Mouse (Mus musculus): ENCODE data around the gene Aldh3b1. TPM values are rescaled to one million over a fixed set of nuclear protein-coding genes. Genes with fewer than 3 reads are reported as not detected.

Aldh3b1 gene
- polyA plus RNA-seq, 1 experiment from 2014 or later, result 1.1 TPM

DNA sequence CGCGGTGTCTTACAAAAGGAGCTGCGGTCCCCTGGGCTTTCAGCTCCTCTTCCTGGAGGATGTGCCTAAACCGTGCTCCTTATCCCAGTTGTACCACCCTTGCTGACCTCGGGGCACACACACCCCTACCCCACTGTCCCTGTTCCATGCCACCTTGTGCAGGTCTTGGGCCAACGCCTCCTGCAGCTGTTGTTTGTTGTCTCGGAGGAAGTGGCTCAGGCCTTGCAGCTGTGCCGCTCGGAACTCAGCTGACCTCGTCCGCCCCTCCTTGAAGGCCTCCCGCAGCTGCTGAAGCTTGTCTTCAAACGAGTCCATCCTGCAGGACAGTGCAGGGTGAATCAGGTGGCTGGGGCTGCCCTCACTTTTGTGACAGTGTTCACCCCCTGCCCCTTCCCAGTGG is 6.0 kb downstream of the Aldh3b1 start:
- Histone ChIP-seq H3K4me1 (replicated peaks) (no peaks in the 10 kb centered on the region), H3K4me3 (replicated peaks) (no peak overlapping the region), H3K27me3 (no peaks in the 10 kb centered on the region), H3K9me3 (no peaks in the 10 kb centered on the region), H3K9ac (replicated peaks) (no peak overlapping the region), H3K36me3 (no peaks in the 10 kb centered on the region), H3K4me2 (replicated peaks) (no peak overlapping the region), H3K27ac (no peak overlapping the region)
- no peak for ATAC-seq
- 50% methylated on average over 13 of the region's 13 CpGs for WGBS

DNA sequence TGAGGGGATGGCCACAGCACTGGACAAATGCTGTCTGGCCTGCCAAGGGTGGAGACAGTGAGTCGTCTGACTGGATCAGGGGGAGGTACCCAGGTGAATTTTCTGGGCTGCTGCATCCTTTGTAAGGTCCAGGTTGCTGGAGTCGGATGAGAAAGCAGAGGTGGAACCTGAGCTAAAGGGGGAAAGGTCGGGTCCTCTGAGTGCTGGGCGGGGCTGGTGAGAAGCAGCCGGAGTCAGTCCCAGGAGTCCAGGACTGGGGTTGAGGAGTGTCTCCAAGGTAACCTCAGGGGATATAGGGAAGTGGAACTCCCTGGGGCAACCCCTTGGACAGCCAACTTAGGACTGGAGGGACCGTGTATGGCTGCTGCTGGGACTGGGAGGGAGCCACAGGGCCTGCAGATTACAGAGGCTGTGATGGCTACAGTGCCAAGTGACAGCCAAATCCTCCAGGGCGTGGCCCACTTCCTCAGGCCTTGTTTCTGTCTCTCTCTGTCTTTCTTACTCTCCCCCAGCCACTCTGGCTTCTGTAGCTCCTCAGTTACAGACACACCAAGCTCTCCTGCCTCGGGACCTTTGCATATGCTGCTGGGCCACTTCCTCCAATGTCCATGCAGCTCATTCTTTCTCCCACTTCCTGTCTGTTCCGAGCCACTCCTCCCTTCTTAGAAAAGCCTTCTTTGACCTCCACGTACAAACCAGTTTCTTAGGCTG is 6.8 kb downstream of the Aldh3b1 start:
- H3K4me1 ChIP-seq (replicated peaks), result no peaks in the 10 kb centered on the region
- no peak overlapping the region for H3K4me3 ChIP-seq (replicated peaks)
- WGBS, result 56% methylated on average over 10 of the region's 10 CpGs
- no peaks in the 10 kb centered on the region for H3K27me3 ChIP-seq
- H3K4me2 ChIP-seq (replicated peaks), result no peak overlapping the region
- H3K9me3 ChIP-seq, result no peaks in the 10 kb centered on the region
- H3K9ac ChIP-seq (replicated peaks), result no peak overlapping the region
- no peak overlapping the region for H3K27ac ChIP-seq
- ATAC-seq, result no peak
- H3K36me3 ChIP-seq, result no peaks in the 10 kb centered on the region

DNA sequence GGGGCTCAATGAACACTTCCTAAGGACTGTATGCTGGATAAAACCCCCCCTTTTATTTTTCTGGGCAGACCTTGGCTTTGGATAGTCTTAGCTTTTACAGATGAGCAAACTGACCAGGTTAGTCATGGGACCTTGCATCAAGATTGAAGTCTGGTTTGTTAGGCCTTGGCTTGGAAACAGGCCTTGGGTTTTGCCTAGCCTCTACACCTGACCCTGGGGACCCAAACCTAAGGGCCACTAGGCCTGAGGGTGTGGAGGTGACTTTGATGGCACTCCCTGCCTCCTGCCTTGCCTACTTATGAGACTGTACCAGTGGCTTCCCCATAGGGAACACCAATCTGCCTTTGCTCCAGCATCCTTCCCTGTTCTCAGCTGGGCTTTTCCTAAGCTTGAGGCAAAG is 9.7 kb downstream of the Aldh3b1 start:
- Histone ChIP-seq H3K4me1 (replicated peaks) (no peaks in the 10 kb centered on the region), H3K9ac (replicated peaks) (no peak overlapping the region), H3K9me3 (no peaks in the 10 kb centered on the region), H3K4me2 (replicated peaks) (no peak overlapping the region), H3K27ac (no peak overlapping the region), H3K36me3 (no peaks in the 10 kb centered on the region), H3K27me3 (no peaks in the 10 kb centered on the region), H3K4me3 (replicated peaks) (no peak overlapping the region)
- ATAC-seq, result no peak

DNA sequence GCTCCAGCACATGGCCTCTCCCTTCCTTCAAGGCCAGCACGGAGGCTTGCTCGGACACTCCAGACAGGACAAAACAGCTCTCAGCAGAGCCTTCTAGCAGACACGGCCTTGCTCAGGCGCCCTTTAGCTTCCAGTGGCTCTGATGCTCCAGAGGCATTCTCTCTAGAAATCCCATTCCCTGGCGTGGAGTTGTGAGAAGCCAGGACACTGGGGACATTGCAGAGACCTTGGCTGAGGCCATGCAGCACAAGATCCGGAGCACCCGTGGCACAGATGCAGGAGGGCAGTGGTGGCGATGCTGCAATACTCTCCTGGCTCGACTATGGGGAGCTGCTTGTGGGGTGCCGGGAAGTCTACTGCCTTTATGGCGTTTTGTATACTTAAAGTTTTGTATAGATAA is 12.9 kb downstream of the Aldh3b1 start:
- H3K4me1 ChIP-seq (replicated peaks), result peaks cover 12% of the 10 kb centered on the region
- 79% methylated on average over 11 of the region's 11 CpGs for WGBS
- no peaks in the 10 kb centered on the region for H3K27me3 ChIP-seq
- no peak overlapping the region for H3K27ac ChIP-seq
- no peak overlapping the region for H3K9ac ChIP-seq (replicated peaks)
- no peak for ATAC-seq
- H3K36me3 ChIP-seq, result no peaks in the 10 kb centered on the region
- no peak overlapping the region for H3K4me2 ChIP-seq (replicated peaks)
- H3K9me3 ChIP-seq, result no peaks in the 10 kb centered on the region
- no peak overlapping the region for H3K4me3 ChIP-seq (replicated peaks)

DNA sequence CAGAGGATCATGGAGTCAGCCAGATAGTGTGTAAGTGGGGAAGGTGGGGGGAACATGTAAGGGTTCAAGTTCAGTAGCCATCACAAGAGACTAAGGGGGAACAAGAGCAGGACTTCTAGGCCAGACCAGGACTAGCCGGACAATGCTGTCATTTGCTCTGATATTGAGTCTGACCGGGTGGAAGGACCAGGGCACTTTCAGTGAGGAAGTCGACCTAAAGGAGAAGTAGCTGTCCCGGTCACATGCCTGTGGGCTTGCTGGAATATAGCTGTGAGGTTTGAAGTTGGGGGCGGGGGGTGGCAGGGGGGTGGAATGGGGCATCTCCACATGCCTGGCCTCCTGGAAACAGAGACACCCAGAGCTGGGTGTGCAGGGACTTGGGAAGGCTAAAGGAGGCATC is 15.1 kb downstream of the Aldh3b1 start:
- H3K36me3 ChIP-seq, result peaks cover 15% of the 10 kb centered on the region
- no peak for ATAC-seq
- H3K4me2 ChIP-seq (replicated peaks), result no peak overlapping the region
- no peaks in the 10 kb centered on the region for H3K9me3 ChIP-seq
- no peak overlapping the region; the same call in 1 of the 2 replicates for H3K9ac ChIP-seq (replicated peaks)
- H3K27me3 ChIP-seq, result no peaks in the 10 kb centered on the region
- H3K4me3 ChIP-seq (replicated peaks), result no peak overlapping the region
- H3K27ac ChIP-seq, result no peak overlapping the region
- peaks cover 18% of the 10 kb centered on the region for H3K4me1 ChIP-seq (replicated peaks)
- WGBS, result 92% methylated on average over 5 of the region's 5 CpGs

DNA sequence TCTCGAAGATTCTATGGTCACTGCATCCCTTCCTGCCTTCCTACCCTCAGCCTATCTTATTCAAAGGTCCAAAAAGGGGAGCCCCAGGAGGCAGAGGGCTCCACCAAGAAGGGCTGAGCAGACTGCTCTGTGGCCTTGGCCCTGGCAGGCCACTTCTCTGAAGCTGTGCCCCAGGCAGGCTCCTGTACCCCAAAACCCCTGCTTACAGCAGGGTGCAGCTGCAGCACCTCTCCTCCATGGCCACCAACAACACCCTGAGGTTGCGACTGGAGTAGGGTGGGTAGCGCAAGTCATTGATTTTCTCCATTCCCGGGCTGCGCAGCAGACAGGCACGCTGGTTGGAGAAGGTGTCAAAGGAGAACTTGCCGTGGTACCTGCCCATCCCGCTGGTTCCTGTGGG is 15.9 kb downstream of the Aldh3b1 start:
- peak overlapping the region; percentile 61 for H3K9ac ChIP-seq (replicated peaks)
- ATAC-seq, result no peak

DNA sequence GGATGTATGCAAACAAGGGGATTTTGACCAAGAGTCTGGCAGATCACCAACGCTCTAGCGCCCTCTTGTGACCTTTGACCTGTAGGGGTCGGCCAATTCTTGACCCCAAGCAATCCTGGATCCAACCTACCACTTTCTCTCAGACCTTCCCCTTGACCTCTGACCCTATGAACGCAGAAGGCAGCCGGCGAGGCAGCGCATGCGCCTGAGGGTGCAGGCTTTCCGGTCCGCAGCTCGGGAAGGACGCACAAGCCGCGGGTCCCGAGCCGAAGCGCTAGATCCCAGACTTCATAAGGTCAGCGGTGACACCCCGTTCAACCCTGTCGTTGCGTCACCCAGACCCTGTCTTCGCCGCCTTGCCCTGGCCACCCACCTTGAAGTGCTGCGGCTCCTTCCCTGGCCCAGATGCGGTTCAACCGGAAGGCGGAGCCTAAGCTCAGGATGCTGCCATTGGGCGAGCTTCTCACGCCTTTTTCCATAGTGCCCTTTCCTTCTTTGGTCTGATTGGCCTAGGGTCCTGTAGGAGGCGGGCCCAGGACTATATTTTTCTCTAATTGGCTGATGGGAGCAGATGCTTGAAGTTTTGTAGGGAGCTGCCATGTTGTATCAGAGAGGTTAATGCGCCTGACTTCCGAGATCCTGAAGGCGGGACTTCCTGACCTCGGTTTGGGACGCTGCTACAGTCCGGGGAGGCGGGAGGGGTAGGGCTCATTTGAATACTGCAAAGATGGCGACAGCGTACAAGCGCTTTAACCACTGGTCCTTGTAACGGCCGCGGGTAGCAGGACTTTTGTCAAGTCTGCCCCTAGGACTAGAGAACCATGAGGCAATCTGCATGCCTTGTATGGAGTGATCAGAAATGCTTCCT is 17.0 kb downstream of the Aldh3b1 start, which contains the start of gene Ndufs8:
Ndufs8 (minus strand) TSS at position 438 of the 868 bp plus-strand sequence.
- peaks cover 32% of the 10 kb centered on the region for H3K36me3 ChIP-seq
- under 1% methylated on average over 43 of the region's 43 CpGs for WGBS
- peak within 1 kb of the TSS; percentile 91 for H3K27ac ChIP-seq
- peak; percentile 98 for ATAC-seq
- peak within 1 kb of the TSS; percentile 74 for H3K9ac ChIP-seq (replicated peaks)
- peak within 1 kb of the TSS; percentile 69 for H3K4me3 ChIP-seq (replicated peaks)
- H3K27me3 ChIP-seq, result no peaks in the 10 kb centered on the region
- H3K9me3 ChIP-seq, result no peaks in the 10 kb centered on the region
- peaks cover 18% of the 10 kb centered on the region for H3K4me1 ChIP-seq (replicated peaks)
- H3K4me2 ChIP-seq (replicated peaks), result peak within 1 kb of the TSS; percentile 70

More for the DNA sequence above, 15.9 kb downstream of the Aldh3b1 start:
- H3K27ac ChIP-seq, result no peak overlapping the region
- peak overlapping the region; percentile 64 for H3K4me2 ChIP-seq (replicated peaks)
- WGBS, result 89% methylated on average over 8 of the region's 8 CpGs
- peaks cover 18% of the 10 kb centered on the region for H3K4me1 ChIP-seq (replicated peaks)
- H3K4me3 ChIP-seq (replicated peaks), result peak overlapping the region; percentile 69
- H3K9me3 ChIP-seq, result no peaks in the 10 kb centered on the region
- H3K27me3 ChIP-seq, result no peaks in the 10 kb centered on the region
- H3K36me3 ChIP-seq, result peaks cover 24% of the 10 kb centered on the region

DNA sequence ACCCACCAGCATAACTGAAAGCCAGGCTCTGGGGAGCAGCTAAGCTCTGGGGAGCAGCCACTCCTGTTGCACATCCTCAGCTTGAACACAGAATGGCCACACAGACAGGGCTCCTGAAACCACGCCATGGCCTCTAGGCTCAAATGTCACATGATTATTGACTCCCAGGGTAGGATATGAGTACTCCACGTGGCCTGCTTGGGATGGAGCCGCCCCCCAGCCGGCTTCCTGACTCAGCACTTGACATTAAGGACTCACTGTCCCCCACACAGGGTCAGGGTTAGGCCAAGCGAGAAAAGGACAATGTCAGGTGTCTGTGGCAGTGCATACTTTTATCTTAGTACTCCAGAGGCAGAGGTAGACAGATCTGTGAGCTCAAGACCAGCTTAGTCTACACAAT is 19.4 kb downstream of the Aldh3b1 start:
- Histone ChIP-seq H3K27me3 (peaks cover 11% of the 10 kb centered on the region; the same call in 1 of the 2 replicates), H3K9ac (replicated peaks) (no peak overlapping the region), H3K9me3 (no peaks in the 10 kb centered on the region), H3K4me1 (replicated peaks) (peaks cover 31% of the 10 kb centered on the region), H3K4me3 (replicated peaks) (no peak overlapping the region), H3K36me3 (peaks cover 32% of the 10 kb centered on the region), H3K4me2 (replicated peaks) (no peak overlapping the region), H3K27ac (no peak overlapping the region)
- WGBS, result 79% methylated on average over 5 of the region's 5 CpGs
- ATAC-seq, result no peak

DNA sequence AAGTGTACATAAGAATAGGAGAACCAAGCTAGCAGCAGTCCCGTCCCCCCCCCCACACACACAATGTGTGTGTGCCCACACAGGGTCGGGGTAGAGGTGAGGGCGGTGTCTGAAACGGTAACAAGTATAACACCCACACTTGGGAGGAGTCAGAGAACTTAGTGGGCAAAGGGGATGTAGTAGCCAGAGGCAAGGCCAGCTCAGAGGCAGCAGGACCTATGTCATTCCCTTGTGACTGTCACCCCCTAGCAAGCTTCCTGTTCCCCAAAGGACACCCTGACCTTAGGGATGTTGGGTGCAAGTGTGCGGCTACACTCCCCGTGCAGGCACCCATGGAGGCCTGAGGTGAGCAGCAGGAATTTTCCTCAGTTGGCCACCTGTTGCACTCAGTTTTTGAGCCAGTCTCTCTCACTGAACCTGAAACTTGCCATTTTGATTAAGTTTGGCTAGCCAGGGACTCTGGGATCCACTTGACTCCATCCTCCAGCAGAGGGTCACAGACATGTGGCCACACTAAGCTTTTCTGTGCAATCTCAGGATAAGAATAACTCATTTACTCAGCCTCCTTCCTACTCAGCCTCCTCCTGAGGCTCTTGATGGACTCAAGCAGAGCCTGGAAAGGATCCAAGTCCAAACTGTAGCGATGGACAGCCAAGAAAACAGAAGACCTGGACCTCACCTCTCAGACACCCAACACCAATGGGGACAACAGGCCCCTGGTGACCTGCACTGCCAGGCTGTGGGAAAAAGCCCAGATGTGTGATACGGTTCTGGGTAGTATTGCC is 21.5 kb downstream of the Aldh3b1 start:
- H3K9ac ChIP-seq (replicated peaks), result no peak overlapping the region
- no peak overlapping the region; the same call in 1 of the 2 replicates for H3K4me2 ChIP-seq (replicated peaks)
- WGBS, result 83% methylated on average over 8 of the region's 8 CpGs

DNA sequence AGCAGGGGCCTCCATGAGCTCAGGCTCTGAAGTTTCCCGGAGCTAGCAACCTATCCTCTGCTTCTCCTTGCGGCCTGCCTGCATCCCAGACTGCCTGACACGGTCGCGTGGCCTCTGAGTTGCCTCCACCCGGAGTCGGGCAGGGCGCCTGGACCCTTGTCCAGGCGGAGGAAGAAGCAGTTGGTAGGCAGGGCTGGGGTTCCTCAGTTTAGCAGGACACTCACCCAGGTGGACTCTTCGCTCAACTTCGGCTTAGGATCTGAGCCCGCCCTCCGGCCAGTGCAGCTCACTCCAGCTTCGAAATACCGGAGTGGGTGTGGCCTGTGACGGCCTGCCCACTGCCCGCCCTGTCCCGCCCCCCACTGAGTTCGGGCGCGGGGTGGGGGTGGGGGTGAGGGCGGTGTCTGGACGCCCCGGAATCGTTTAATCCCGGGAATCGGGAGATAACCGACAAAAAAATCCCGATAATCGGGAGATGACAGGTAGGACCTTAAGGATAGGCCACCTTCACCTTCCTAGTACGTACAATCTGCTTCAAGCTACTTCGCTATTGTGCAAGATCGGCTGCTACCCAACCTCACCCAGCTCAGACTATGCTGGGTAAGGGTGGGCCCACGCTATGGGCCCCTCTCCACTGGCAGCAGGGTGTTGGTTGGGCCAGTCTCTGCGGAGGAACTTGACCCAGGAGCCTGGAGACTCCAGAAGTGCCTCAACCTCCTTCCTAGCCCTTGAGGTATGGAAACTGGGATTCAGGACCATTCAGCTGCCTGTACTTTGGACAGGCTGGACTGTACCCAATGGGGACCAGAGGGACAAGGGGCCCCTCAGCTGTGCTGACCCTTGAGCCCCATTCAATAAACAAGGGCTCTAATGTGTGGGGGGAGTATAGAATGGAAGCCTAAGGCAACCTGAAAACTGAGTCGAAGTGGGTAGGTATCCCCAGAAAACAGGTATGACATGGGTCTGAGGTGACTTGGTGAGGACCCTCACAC is 22.5 kb downstream of the Aldh3b1 start, which contains the start of gene Tcirg1:
Tcirg1 (minus strand) TSS at position 339 of the 992 bp plus-strand sequence.
- H3K4me2 ChIP-seq (replicated peaks), result peak within 1 kb of the TSS; percentile 67
- ATAC-seq, result peak; percentile 59
- peak within 1 kb of the TSS; percentile 41 for H3K4me3 ChIP-seq (replicated peaks)
- peaks cover 11% of the 10 kb centered on the region; the same call in 1 of the 2 replicates for H3K27me3 ChIP-seq
- 4% methylated on average over 36 of the region's 36 CpGs for WGBS
- H3K4me1 ChIP-seq (replicated peaks), result peaks cover 22% of the 10 kb centered on the region
- H3K9ac ChIP-seq (replicated peaks), result peak within 1 kb of the TSS; percentile 59
- no peaks in the 10 kb centered on the region for H3K9me3 ChIP-seq
- H3K27ac ChIP-seq, result no peak within 1 kb of the TSS
- H3K36me3 ChIP-seq, result peaks cover 32% of the 10 kb centered on the region

More for the DNA sequence above, 21.5 kb downstream of the Aldh3b1 start:
- Histone ChIP-seq H3K27ac (no peak overlapping the region), H3K36me3 (peaks cover 32% of the 10 kb centered on the region), H3K4me1 (replicated peaks) (peaks cover 24% of the 10 kb centered on the region), H3K27me3 (peaks cover 11% of the 10 kb centered on the region; the same call in 1 of the 2 replicates), H3K4me3 (replicated peaks) (no peak overlapping the region), H3K9me3 (no peaks in the 10 kb centered on the region)
- ATAC-seq, result no peak

DNA sequence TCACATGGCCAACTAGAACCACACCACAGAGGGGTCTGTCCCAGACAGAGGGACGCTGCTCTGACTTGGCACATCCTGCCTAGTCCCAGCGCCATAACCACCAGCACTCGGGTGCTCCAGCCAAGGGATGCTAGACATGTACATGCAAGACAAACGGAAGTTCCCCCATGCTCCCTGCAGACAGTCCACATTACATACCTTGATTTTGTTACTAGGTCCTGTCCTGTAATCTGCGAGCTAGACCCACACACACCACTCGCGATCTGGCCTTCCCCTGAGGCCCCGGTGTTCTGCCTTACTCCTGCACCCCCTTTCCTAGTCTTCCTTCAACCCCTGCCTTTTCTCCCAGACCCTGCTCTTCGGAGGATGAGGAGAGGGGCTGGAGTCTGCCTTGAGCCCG is 23.3 kb downstream of the Aldh3b1 start:
- Histone ChIP-seq H3K9me3 (no peaks in the 10 kb centered on the region), H3K27me3 (peaks cover 11% of the 10 kb centered on the region; the same call in 1 of the 2 replicates), H3K4me1 (replicated peaks) (peaks cover 15% of the 10 kb centered on the region), H3K4me2 (replicated peaks) (peak overlapping the region; percentile 67), H3K4me3 (replicated peaks) (peak overlapping the region; percentile 41), H3K9ac (replicated peaks) (peak overlapping the region; percentile 59), H3K36me3 (peaks cover 32% of the 10 kb centered on the region), H3K27ac (no peak overlapping the region)
- ATAC-seq, result no peak
- 46% methylated on average over 10 of the region's 10 CpGs for WGBS

Measured in midbrain, embryonic 13.5 days (tissue).